Mouse (Mus musculus): ENCODE data around the gene Pkp4.

Gene Pkp4

DNA sequence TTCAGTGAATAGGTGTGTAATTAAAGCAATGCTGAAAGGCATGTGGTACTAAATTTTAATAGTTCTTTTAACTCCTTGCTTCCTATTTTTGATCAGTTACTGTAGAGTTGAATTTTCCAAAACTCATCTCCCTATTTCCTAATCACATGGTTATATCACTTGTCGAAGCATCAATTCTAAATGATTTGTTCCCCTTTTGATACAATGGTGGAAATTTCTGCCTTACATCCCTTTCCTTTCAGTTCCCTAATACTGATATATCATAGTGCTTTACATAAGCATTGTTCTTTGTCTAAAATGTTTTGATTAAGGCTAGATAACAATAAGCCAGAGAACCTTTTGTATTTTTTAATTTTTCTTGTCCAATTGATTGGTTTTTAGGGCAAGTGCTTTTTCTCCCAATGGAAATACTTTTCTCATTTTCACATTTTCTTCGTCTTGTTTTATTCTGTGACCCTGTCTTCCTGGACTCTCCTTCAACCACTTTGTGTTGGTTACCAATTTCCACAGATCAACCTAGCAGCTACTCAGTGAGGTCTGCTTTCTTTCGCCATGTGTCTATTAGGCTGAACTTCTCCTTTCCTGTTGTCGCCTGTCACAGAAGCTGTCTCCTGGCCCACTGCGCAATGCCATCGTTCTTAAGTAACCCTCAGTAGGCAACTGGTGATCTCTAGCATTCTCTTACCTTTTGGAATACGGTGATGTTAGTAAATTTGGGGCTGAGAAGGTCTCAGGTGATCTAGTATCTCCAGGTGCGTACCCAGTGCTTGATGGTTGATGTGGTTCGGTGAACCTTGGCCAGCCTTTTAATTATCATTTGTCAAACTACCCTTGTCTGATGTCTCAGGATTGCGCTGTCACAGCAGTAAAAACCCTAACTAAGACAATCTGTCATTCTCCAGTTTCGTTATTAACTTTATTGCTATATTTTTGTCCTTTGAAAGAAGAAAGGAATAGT, 23.7 kb downstream of the Pkp4 start:
- DNase-seq, result no peak

DNA sequence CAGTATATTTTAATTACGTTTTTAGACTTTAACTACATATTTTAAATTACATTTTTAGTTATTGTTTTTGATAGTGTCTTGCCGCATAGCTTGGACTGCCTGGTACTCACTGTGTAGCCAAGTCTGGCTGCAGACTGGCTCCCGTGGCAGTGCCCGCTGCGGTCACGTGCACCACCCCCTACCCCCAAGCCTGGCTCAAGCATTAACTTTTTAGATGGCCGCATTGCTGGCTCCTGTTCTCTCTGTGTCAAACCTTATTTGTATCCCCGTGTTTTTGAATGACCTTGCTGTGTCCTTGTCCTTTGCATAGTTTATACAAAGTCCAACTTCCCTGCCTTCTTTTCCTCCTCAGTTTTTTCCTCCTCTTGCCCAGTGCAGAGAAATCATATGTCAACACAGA, 25.5 kb downstream of the Pkp4 start:
- peak; percentile 86 to 88 for DNase-seq

DNA sequence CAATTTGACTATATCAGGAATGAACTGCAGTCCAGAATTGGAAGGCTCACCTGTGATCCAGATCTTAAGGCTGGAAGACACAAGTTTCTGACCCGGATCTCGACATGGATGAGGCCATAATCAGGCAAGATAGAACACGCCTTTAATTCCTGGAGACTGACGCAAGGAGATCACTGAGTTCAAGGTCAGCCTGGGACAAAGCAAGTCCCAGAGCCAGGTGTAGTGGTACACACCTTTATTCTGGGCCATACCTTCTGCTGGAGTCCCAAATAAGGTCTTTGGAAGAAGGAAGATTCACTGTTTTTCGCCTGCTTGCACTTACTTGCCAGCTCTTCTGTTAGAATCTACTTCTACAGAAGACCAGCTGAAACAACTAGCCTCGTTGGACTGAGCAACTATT, 26.3 kb downstream of the Pkp4 start:
- no peak for DNase-seq

DNA sequence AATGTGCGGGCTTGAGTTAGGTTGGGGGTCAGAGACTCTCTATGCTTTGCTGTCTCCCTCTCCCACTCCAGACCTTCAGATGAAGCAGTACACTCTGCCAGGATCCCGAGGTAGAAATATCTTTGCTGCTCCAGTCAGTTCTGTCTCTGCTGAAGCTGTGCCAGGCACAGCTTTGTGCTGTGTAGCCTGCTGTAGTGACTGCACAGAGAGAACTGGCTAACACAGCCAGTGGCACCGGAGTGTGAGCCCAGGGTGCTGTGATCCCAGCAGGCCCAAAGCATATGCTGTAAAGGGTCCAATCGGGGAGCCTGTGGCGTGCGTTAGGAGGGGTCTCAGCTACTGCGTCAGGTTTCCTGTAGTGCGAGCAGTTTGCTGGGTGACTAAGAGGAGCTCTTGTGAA, 27.7 kb downstream of the Pkp4 start:
- DNase-seq, result no peak

DNA sequence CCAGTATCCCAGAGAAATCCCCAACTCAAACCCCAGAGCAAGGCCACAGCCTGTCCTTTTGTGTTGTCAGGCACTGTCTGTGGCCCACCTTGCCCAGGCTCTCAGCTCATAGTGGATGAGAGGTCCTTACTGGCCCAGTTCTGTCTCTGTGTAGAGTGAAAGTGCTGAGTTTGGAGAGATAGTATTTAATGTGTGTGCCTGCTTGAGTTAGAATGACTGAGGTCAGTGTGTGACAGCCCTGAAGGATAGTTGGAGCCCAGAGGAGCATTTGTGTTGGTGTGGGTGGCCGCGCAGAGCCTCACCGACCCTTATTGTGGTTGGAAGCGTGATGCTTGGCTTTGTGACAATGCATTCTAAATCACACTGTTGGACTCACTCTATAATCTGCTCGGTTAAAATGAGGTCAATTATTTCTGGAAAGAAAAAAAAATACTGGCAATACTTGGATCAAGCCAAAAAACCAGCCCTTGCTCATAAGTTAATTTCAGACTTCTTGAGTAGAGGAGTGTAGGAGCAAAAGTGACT, 29.1 kb downstream of the Pkp4 start:
- peak in 1 of 2 experiments; percentile 45 for DNase-seq

DNA sequence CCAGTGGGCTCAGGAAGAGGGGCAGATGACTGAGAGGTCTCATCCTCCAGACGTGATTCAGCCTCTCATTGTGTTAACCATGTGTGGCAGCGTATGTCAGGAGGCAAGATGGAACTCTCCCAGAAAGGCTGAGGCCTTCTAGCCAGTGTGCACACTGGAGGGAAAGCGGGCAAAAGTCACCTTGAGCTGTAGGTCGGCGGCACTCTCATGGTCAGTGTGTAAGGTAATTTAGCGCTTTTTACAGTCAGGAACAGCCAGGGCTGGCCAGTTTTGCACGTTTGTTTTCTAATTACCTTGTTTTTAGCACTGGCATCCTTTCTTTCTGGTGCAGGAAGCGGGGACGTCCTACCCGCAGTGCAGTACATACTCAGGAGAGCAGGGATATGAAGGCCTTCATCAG, 29.5 kb downstream of the Pkp4 start:
- DNase-seq, result no peak

DNA sequence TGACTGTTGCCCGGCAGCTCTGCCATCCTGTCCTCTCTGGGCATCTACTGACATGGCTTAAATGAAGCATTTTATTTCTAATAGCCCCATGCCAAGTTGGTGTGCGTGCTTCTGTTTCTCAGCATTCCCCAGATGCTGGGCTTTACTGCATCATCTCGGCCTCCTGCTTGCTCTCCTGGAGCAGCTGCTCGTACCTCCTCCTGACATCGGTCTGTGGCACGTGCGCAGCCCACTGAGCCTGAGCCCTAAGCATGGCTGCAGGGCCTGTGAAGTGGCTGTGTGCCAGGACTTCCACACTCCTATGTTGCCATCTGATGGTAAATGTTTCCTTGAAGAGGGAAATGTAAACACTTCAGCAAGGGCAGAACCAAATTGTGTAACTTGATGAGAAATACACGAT, 30.8 kb downstream of the Pkp4 start:
- DNase-seq, result no peak

DNA sequence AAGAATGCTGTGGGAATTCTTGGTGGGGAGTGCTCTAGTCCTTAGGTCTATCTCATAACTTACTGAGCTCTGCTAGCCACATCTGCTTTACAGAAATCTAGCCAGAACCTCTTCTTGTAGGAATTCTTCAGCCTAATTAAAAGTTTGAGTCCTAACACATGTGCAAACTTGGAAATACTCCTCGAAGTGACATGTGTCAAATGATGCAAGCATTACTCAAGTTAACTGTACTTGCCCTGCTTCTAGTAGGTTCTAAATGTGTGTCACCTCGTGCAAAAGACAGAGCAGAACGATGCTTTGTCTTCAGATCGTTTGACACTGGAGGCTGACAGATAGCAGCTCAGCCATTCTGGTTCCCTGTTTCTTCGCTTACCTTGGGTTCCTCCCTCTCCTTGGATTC, 32.5 kb downstream of the Pkp4 start:
- no peak for DNase-seq

DNA sequence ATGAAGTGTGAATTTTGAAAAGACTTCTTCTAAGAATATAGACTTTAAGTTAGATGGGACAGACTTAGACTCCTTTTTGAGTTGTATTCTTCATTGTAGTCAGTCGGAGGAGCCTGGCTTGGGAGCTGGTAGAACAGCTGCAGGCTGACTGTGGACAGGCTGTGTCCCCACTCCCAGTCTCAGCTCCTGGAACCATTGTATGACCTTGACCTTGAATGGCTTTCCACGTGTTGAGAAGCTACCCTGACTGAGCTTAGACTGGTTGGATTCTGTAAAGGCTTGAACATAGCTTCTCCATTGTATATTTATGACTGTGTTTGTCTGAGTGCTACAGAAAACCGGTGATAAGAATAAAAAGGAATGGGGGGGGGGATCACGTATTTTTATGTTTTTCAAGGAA, 36.5 kb downstream of the Pkp4 start:
- no peak for DNase-seq

DNA sequence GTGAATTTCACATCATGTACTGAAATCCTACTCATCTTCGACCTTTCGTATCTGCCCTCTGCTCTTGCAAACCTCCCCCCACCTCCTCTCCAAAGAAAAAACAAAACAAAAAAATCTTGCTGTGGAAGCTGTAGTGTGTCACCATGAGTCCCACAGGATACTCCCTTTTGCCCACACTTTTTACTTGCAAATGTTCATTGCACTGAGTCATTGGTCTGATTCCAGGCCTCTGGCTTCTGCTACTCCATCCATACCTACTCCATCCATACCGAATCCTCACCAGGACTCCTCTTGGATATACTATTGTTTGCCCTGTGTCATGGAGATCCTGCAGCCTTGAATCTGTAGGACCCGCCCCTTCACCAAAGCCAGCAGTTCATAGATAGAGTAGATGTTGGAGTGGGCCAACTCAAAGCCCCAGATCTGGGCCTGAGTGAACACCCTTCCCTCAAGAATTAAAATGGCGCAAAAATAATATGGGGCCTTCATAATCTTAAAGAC, 38.9 kb downstream of the Pkp4 start:
- no peak for DNase-seq

DNA sequence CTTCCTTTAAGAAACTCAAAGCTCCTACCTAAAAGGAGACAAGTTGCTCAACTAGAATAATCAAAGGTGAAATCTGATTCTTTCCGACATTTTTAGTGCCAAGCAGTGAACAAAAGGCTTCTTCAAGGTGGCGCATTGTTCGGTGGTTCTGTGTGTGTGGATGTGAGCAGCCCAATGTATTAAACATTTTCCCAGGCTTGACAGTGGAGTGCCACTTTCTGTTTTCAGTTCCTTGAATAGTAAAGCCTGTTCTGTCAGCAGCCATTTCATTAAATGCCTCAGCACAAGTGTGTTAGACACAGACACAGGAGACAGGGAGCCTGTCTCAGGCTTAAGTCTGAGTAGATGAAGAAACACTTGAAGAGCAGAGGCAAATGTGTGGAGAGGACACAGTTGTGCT, 39.9 kb downstream of the Pkp4 start:
- DNase-seq, result no peak

DNA sequence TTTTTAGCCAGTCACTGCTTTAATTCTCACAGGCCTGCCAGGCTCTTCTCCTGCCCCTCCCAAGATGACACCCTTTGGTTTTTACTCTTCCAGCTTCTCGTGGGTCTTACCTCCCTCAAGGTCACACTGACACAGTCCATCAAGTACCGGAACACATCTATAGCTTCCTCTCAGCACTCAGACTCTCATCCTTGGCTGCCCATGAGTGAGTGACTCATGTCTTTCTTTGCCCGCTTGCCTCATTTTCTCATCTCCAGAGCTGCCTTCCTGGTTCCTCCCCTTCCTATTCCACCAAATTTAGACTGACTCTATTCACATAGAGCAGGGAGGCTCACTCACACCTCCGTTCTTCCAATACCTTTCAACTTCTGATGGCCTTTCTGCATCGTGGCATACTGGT, 42.3 kb downstream of the Pkp4 start:
- no peak for DNase-seq

DNA sequence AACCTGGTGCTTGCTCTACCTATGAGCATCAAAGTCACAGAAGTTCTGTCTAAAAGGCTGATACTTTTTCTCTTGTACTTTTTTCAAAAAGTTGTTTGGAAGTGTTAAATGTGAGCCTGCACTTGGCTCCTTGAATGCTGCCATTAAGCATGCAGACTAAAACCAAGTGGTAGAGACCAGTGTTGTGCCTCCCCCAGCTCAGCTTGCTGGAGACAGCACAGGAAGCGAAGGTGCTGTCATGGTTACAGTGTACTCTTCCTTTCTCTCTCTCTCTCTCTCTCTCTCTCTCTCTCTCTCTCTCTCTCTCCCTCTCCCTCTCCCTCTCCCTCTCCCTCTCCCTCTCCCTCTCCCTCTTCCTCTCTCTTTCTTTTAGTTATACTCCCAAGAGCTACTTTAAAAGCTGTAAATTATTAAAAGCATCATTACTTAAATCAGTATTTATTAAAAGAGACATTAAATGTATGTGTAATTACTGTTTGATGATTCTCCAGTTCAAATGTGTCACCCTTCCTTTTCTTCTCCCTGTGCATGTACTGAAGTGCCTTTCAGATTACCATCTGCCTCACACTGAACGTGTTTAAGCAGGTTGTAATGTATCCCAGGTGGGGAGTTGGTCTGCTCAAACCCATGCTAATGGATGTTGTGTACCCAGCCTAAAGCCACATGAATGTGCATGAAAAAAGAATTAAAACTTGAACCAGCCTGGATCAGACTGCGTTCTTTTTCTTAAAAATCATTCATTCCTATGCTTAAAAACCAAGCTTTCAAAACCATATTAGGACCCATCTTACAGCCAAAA, 43.2 kb downstream of the Pkp4 start:
- no peak for DNase-seq

DNA sequence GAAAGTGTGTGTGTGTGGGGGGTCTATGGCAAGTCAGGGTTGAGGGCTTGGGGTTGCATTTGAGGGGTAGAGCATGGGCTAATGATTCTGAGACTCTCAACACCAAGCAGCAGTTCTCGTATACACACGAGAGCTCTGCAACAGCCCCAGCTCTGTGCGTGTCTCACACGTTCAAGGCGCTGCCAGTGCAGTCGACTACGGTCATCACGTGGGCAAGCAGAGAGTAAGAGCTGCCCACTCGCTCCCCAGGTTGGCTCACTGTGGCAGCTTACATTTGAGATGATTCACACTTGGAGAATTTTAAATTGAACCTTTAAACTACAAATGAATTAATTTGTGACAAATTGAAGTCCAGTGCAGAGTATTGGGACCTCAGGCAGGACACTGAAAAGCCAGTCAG, 44.4 kb downstream of the Pkp4 start:
- DNase-seq, result no peak

DNA sequence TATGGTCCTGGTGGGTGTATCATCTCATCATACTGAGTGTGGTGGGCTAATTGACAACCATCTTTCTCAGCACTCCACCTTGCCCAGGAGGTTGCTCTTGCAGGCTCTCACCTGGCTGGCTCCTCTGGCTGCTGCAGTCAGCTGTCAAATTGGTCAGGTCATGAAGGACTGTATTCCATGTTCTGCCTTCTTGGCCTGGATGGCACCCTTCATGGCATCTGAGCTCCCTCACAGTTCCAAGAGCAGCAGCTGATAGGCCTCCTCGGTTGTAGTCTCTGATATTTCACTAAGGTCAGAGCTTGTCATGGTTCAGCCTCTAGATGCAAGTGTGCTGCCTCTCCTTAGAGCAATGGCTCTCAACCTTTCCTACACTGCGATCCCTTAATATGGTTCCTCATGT, 45.5 kb downstream of the Pkp4 start:
- DNase-seq, result no peak

DNA sequence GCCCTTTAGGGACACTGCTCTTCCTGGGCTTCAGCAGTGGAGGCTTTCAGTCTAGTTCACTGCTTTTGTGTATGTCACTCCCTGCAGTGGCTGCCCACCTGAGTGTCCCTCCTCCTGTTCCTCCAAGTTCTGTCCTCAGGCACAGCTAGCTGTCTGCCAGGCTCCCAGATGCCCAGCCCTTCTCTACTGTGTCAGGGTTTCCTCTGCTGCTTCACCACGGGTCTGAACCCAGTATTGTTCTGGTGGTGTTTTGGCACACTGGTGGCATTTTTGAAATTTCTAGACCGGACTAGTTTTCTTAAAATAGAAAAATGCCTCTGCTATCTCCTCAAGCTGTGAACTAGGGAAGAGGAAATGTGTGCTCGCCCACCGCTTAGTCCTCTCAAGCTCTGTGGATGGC, 46.6 kb downstream of the Pkp4 start:
- DNase-seq, result no peak

DNA sequence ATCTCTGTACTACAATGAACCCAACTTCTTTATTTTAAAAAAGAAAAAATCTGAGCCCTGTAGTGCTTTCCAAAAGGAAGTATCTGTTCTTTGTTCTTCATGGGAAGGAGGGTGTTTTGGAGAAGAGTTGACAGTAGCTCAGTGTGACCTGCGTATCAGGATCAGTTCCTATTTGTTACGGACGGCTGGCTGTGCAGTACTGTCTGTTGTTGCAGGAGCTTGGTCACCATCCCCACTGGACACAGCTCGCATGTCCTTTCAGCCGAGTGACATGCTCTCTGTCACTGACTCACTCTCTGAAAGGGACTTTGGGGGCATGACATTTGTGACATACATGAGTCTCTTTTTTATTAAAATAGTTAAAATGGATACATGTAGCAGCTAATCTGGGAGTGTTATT, 47.1 kb downstream of the Pkp4 start:
- DNase-seq, result no peak

DNA sequence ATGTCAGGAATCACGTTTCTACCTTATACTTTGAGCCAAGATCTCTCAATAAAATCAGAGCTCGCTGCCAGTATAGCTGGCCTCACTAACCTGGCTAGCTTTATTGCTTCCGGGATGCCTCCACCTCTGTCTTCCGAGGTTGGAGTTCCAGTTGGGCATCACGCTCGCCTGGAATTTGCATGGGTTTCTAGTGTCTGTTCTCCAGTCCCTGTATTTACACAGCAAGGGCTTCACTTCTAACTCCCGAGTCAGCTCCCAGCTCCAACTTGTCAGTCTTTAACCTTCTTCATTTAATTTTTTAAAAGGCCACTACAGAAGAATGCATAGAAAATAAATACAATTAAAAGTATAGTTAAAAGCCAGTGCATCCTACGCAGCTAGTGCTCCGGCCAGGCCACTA, 47.6 kb downstream of the Pkp4 start:
- DNase-seq, result no peak

DNA sequence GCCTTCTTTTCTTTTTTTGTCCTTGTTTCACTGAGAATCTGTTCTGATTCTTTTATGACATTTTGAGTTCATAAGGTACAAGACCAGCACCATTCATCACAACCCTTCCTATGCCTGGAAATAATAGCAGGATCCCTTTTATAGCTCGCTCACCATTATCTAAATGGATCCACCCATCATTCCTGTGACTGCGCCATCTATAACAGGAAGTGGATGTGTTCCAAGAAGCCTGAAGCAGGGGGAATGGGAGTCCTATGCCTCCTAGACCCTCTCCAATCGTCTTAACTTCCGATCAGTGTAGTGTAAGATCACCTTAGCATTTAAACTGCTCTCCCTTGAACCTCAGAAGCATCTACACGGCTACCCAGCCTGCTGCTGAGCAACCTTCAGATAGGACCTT, 50.4 kb downstream of the Pkp4 start:
- DNase-seq, result no peak

DNA sequence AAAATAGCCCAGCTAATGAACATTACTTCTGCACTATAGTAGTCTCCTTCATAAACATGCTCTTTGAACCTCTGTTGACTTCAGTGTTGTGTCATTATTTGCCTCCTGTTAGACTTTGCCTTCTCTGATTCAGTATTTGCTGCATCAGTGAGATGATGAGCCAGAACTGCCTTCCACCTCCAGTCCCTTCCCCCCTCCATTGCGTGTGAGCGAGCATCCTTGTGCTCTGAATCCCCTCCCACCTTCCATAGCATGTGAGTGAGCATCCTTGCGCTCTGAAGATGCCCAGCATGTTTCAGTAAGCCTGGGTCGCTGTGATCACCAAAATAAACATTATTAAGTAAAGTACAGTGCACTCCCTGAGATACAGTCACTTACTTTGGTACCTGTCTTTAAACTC, 51.8 kb downstream of the Pkp4 start:
- DNase-seq, result no peak

DNA sequence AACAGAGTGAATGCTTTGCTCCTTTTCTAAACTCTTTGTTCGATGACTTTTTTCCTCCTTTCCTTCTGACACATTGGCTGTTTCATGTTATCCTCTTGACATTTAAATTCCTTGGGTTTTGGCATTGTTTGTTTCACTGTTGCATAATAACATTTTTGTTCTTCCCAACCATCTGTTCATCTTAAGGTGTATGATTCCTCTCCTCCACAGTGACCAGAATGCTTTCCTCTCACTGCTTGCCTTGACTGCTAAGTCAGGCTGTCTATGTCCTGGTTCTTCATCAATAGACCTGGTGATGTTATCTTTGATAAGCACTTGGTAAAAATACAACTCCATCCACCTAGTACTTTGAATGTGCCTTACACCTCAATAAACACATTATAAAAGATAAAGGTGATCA, 52.2 kb downstream of the Pkp4 start:
- DNase-seq, result no peak

DNA sequence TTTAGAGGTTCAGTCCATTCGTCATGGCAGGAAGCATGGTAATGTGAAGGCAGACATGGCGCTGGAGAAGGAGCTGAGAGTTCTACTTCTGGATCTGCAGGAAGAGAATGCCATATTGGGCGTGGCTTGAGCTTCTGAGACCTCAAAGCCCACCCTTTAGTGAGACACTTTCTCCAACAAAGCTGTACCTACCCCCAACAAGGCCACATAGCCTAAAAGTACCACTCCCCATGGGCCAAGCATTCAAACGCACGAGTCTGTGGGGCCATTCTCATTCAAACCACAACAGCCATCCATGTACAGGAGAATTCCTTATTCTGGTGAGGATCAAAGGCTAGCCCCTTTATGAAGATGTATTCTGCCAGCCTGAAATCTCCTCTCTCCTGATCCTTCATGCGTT, 57.3 kb downstream of the Pkp4 start:
- DNase-seq, result no peak

DNA sequence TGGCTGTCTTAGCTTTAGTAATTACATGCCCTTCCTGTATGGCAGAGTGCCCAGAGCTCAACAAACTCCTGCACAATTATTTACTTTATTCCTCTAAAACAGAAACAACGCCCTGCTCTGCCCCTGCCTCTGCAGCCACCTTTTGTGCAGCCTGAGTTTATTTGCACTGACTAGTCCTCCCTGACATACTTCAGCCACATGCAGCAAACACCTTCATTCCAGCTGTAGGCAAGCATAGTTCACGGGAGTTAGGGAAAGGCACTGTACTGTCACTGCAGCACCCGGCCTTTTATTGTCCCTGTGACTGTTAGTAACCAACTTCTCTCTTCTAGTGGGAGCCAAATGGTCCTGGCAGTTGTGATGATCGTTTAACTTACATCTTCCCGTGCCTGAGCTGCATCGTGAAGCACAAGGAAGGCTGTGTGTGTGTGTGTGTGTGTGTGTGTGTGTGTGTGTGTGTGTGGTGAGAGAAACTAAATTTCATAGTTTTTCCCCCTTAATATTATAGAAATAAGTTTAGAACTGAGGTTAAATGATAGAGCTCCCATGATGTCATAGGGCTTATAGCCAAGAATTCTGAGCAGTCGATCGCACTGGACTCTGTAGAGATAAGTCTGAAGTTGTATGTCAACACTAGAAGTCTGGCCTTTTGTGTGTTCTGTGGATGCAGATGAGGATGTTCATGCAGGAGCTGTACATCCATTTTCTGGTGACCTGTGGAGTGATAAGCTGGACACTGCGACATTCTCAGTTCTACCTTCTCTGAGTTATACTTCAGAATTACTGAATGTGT, 59.5 kb downstream of the Pkp4 start:
- DNase-seq, result peak in 1 of 2 experiments; percentile 32
